Mouse (Mus musculus): Measurements from ENCODE around the gene Tmem235. TPM values are rescaled to one million over a fixed set of nuclear protein-coding genes. Genes with fewer than 3 reads are reported as not detected.

Gene Tmem235
- polyA plus RNA-seq, 1 experiment, result 0.05 TPM

- no peaks in the 10 kb centered on the region for H3K27me3 ChIP-seq (ENCODE audit: control insufficient read depth, insufficient read depth, insufficient read length)
- H3K79me3 ChIP-seq (ENCODE audit: low read depth), result no peaks in the 10 kb centered on the region
- no peak overlapping the region for H3K4me3 ChIP-seq (ENCODE audit: insufficient read depth, poor library complexity, severe bottlenecking)
- H3K36me3 ChIP-seq (ENCODE audit: control insufficient read depth, insufficient read depth), result no peaks in the 10 kb centered on the region
- H3ac ChIP-seq (ENCODE audit: control insufficient read depth, insufficient read length, low read depth), result no peak overlapping the region
- TF ChIP-seq CEBPB (IDR thresholded peaks at IDR 0.05; ENCODE audit: low read depth) (no peak), MAX (IDR thresholded peaks at IDR 0.05) (no peak), CTCF (IDR thresholded peaks at IDR 0.05; ENCODE audit: control insufficient read depth, insufficient read depth, insufficient read length) (no peak), MYOG (IDR thresholded peaks at IDR 0.05; ENCODE audit: control insufficient read depth, extremely low read depth, insufficient read length) (no peak), MYOD1 (IDR thresholded peaks at IDR 0.05; ENCODE audit: control insufficient read depth, insufficient read length, low read depth) (no peak), USF1 (IDR thresholded peaks at IDR 0.05; ENCODE audit: low read depth) (no peak), FOSL1 (IDR thresholded peaks at IDR 0.05; ENCODE audit: insufficient read depth, low read length, poor library complexity, severe bottlenecking) (no peak)
- H3K79me2 ChIP-seq (ENCODE audit: control insufficient read depth, insufficient read depth), result no peaks in the 10 kb centered on the region
Measured at GRCm38 (mm10) chr11:117892199-117892598, 31.6 kb downstream of the Tmem235 start.

- Histone ChIP-seq H3K4me3 (ENCODE audit: insufficient read depth, poor library complexity, severe bottlenecking) (no peak overlapping the region), H3K36me3 (ENCODE audit: control insufficient read depth, insufficient read depth) (no peaks in the 10 kb centered on the region), H3ac (ENCODE audit: control insufficient read depth, insufficient read length, low read depth) (no peak overlapping the region), H3K79me3 (ENCODE audit: low read depth) (no peaks in the 10 kb centered on the region), H3K27me3 (ENCODE audit: control insufficient read depth, insufficient read depth, insufficient read length) (no peaks in the 10 kb centered on the region), H3K79me2 (ENCODE audit: control insufficient read depth, insufficient read depth) (no peaks in the 10 kb centered on the region)
- no peak for TF ChIP-seq CEBPB (IDR thresholded peaks at IDR 0.05; ENCODE audit: low read depth)
- TF ChIP-seq MAX (IDR thresholded peaks at IDR 0.05), result no peak
- no peak for TF ChIP-seq CTCF (IDR thresholded peaks at IDR 0.05; ENCODE audit: control insufficient read depth, insufficient read depth, insufficient read length)
Measured at GRCm38 (mm10) chr11:117894676-117895075, 34.1 kb downstream of the Tmem235 start.

GRCm38 (mm10) chr11:117896533-117896932 is 36.0 kb downstream of the Tmem235 start:
- Histone ChIP-seq H3K4me3 (ENCODE audit: insufficient read depth, poor library complexity, severe bottlenecking) (no peak overlapping the region), H3K79me3 (ENCODE audit: low read depth) (no peaks in the 10 kb centered on the region), H3K27me3 (ENCODE audit: control insufficient read depth, insufficient read depth, insufficient read length) (no peaks in the 10 kb centered on the region), H3K36me3 (ENCODE audit: control insufficient read depth, insufficient read depth) (no peaks in the 10 kb centered on the region), H3K79me2 (ENCODE audit: control insufficient read depth, insufficient read depth) (no peaks in the 10 kb centered on the region), H3ac (ENCODE audit: control insufficient read depth, insufficient read length, low read depth) (no peak overlapping the region)
- TF ChIP-seq MYOG (IDR thresholded peaks at IDR 0.05; ENCODE audit: control insufficient read depth, extremely low read depth, insufficient read length), result no peak

GRCm38 (mm10) chr11:117902282-117902681 is 41.7 kb downstream of the Tmem235 start:
- Histone ChIP-seq H3K27me3 (ENCODE audit: control insufficient read depth, insufficient read depth, insufficient read length) (no peaks in the 10 kb centered on the region), H3ac (ENCODE audit: control insufficient read depth, insufficient read length, low read depth) (no peak overlapping the region), H3K79me2 (ENCODE audit: control insufficient read depth, insufficient read depth) (no peaks in the 10 kb centered on the region), H3K4me3 (ENCODE audit: insufficient read depth, poor library complexity, severe bottlenecking) (no peak overlapping the region), H3K79me3 (ENCODE audit: low read depth) (no peaks in the 10 kb centered on the region), H3K36me3 (ENCODE audit: control insufficient read depth, insufficient read depth) (no peaks in the 10 kb centered on the region)
- no peak for TF ChIP-seq CTCF (IDR thresholded peaks at IDR 0.05; ENCODE audit: control insufficient read depth, insufficient read depth, insufficient read length)
- TF ChIP-seq MAX (IDR thresholded peaks at IDR 0.05), result no peak
- no peak for TF ChIP-seq MYOD1 (IDR thresholded peaks at IDR 0.05; ENCODE audit: control insufficient read depth, insufficient read length, low read depth)
- no peak for TF ChIP-seq USF1 (IDR thresholded peaks at IDR 0.05; ENCODE audit: low read depth)
- no peak for TF ChIP-seq FOSL1 (IDR thresholded peaks at IDR 0.05; ENCODE audit: insufficient read depth, low read length, poor library complexity, severe bottlenecking)
- no peak for TF ChIP-seq CEBPB (IDR thresholded peaks at IDR 0.05; ENCODE audit: low read depth)
- no peak for TF ChIP-seq MYOG (IDR thresholded peaks at IDR 0.05; ENCODE audit: control insufficient read depth, extremely low read depth, insufficient read length)

GRCm38 (mm10) chr11:117904442-117904841 is 43.9 kb downstream of the Tmem235 start:
- H3K79me2 ChIP-seq (ENCODE audit: control insufficient read depth, insufficient read depth), result no peaks in the 10 kb centered on the region
- H3K36me3 ChIP-seq (ENCODE audit: control insufficient read depth, insufficient read depth), result no peaks in the 10 kb centered on the region
- no peaks in the 10 kb centered on the region for H3K27me3 ChIP-seq (ENCODE audit: control insufficient read depth, insufficient read depth, insufficient read length)
- H3K4me3 ChIP-seq (ENCODE audit: insufficient read depth, poor library complexity, severe bottlenecking), result no peak overlapping the region
- TF ChIP-seq CEBPB (IDR thresholded peaks at IDR 0.05; ENCODE audit: low read depth), result no peak
- H3ac ChIP-seq (ENCODE audit: control insufficient read depth, insufficient read length, low read depth), result no peak overlapping the region
- H3K79me3 ChIP-seq (ENCODE audit: low read depth), result no peaks in the 10 kb centered on the region

- H3K79me2 ChIP-seq (ENCODE audit: control insufficient read depth, insufficient read depth), result no peaks in the 10 kb centered on the region
- no peaks in the 10 kb centered on the region for H3K27me3 ChIP-seq (ENCODE audit: control insufficient read depth, insufficient read depth, insufficient read length)
- H3K79me3 ChIP-seq (ENCODE audit: low read depth), result no peaks in the 10 kb centered on the region
- TF ChIP-seq CEBPB (IDR thresholded peaks at IDR 0.05; ENCODE audit: low read depth) (no peak), MYOD1 (IDR thresholded peaks at IDR 0.05; ENCODE audit: control insufficient read depth, insufficient read length, low read depth) (no peak), MYOG (IDR thresholded peaks at IDR 0.05; ENCODE audit: control insufficient read depth, extremely low read depth, insufficient read length) (no peak), CTCF (IDR thresholded peaks at IDR 0.05; ENCODE audit: control insufficient read depth, insufficient read depth, insufficient read length) (no peak), FOSL1 (IDR thresholded peaks at IDR 0.05; ENCODE audit: insufficient read depth, low read length, poor library complexity, severe bottlenecking) (no peak), MAX (IDR thresholded peaks at IDR 0.05) (no peak), USF1 (IDR thresholded peaks at IDR 0.05; ENCODE audit: low read depth) (no peak)
- H3K4me3 ChIP-seq (ENCODE audit: insufficient read depth, poor library complexity, severe bottlenecking), result no peak overlapping the region
- H3K36me3 ChIP-seq (ENCODE audit: control insufficient read depth, insufficient read depth), result no peaks in the 10 kb centered on the region
- no peak overlapping the region for H3ac ChIP-seq (ENCODE audit: control insufficient read depth, insufficient read length, low read depth)
Measured at GRCm38 (mm10) chr11:117909337-117909736, 48.8 kb downstream of the Tmem235 start.
